Mouse (Mus musculus) spleen, adult 2 months (tissue): ENCODE results near the gene Ms4a2. TPM values are rescaled to one million over a fixed set of nuclear protein-coding genes. Genes with fewer than 3 reads are reported as not detected.

Experiments used
- DNase-seq, 2 experiments: peaks; one replicate each; pipeline versions ENCODE4 v3.0.0 to v3.0.0-alpha.2; 2012 to 2021; ENCODE audit warnings: low spot score in 2 of 2, low read depth in 1 of 2
- H3K27ac ChIP-seq: fragments of 200-500 bp; 2 replicates; pipeline ENCODE4 v1.5.1; 2012; ENCODE audit warnings: low read length, inconsistent platforms; ENCODE audit not compliant: insufficient read depth
- H3K27me3 ChIP-seq: fragments of 200-500 bp; 2 replicates; pipeline ENCODE4 v1.6.1; 2012; ENCODE audit warnings: mild to moderate bottlenecking, moderate library complexity, low read length, inconsistent platforms; ENCODE audit not compliant: control insufficient read depth, insufficient read depth
- H3K36me3 ChIP-seq: fragments of 200-500 bp; 2 replicates; pipeline ENCODE4 v1.6.1; 2012; ENCODE audit warnings: mild to moderate bottlenecking, low read length, inconsistent platforms; ENCODE audit not compliant: control insufficient read depth, insufficient read depth
- H3K4me1 ChIP-seq: fragments of 200-500 bp; 2 replicates; pipeline ENCODE4 v1.6.1; 2011; ENCODE audit warnings: inconsistent platforms; ENCODE audit not compliant: control insufficient read depth, insufficient read depth, insufficient read length
- H3K4me3 ChIP-seq: fragments of 200-500 bp; 2 replicates; pipeline ENCODE4 v1.5.1; 2011; ENCODE audit warnings: mild to moderate bottlenecking, inconsistent platforms; ENCODE audit not compliant: insufficient read depth, insufficient read length; ENCODE audit errors: extremely low read depth
- CTCF ChIP-seq: fragments of 200-500 bp; IDR thresholded peaks from 2 replicates; pipeline ENCODE4 v1.5.1; 2011; ENCODE audit warnings: mild to moderate bottlenecking, inconsistent platforms; ENCODE audit not compliant: insufficient read depth, insufficient read length, insufficient replicate concordance; ENCODE audit errors: extremely low read depth
- POLR2A ChIP-seq: fragments of 200-500 bp; IDR thresholded peaks from 2 replicates; pipeline ENCODE4 v1.6.1; 2011; ENCODE audit warnings: low read depth, low read length, inconsistent platforms
- WGBS: fragments of 180-500 bp; shearing (Covaris S2); methylation state at CpG from one replicate; pipeline ENCODE4 v1.1.7; 2018; 5-methylcytosine and 5-hydroxymethylcytosine counted together
- polyA plus RNA-seq: library from polyadenylated mRNA; depleted of rRNA; stranded (reverse); fragments of >200 nt; gene quantifications from 2 replicates; pipeline ENCODE4 v1.2.3, GENCODE M21; 2012; rRNA removed

Gene Ms4a2
- 0.12 and 0.14 TPM in 2 replicates for polyA plus RNA-seq

GRCm38 (mm10) chr19:11623551-11623950 is at the start of gene Ms4a2:
Ms4a2 (minus strand) TSS chr19:11623719.
- no peak for DNase-seq
- Histone ChIP-seq H3K27ac (no peak within 1 kb of the TSS), H3K4me3 (no peak within 1 kb of the TSS), H3K36me3 (no peaks in the 10 kb centered on the region), H3K4me1 (no peaks in the 10 kb centered on the region), H3K27me3 (no peaks in the 10 kb centered on the region)
- no peak for TF ChIP-seq CTCF
- no peak for TF ChIP-seq POLR2A
- 83% methylated on average over 2 of the region's 2 CpGs for WGBS

- Histone ChIP-seq H3K4me3 (no peak overlapping the region), H3K27ac (no peak overlapping the region), H3K27me3 (no peaks in the 10 kb centered on the region), H3K36me3 (no peaks in the 10 kb centered on the region), H3K4me1 (no peaks in the 10 kb centered on the region)
- no peak for DNase-seq
- TF ChIP-seq POLR2A (no peak), CTCF (no peak)
Observed at GRCm38 (mm10) chr19:11661562-11661961, 38.0 kb upstream of the Ms4a2 start.

GRCm38 (mm10) chr19:11660459-11660858 is 36.9 kb upstream of the Ms4a2 start, which contains the start of gene Oosp2:
Oosp2 (minus strand) TSS chr19:11660559.
- WGBS: 93% methylated on average over 5 of the region's 5 CpGs
- Histone ChIP-seq H3K4me3 (no peak within 1 kb of the TSS), H3K36me3 (no peaks in the 10 kb centered on the region), H3K27me3 (no peaks in the 10 kb centered on the region), H3K27ac (no peak within 1 kb of the TSS), H3K4me1 (no peaks in the 10 kb centered on the region)
- DNase-seq: no peak
- no peak for TF ChIP-seq CTCF
- no peak for TF ChIP-seq POLR2A

- Histone ChIP-seq H3K27me3 (no peaks in the 10 kb centered on the region), H3K36me3 (no peaks in the 10 kb centered on the region), H3K4me1 (no peaks in the 10 kb centered on the region), H3K27ac (no peak overlapping the region), H3K4me3 (no peak overlapping the region)
- 69% methylated on average over 2 of the region's 2 CpGs for WGBS
- no peak for TF ChIP-seq POLR2A
- TF ChIP-seq CTCF: no peak
- no peak for DNase-seq
Observed at GRCm38 (mm10) chr19:11659142-11659541, 35.6 kb upstream of the Ms4a2 start.

GRCm38 (mm10) chr19:11649564-11649963 is 26.0 kb upstream of the Ms4a2 start:
- no peaks in the 10 kb centered on the region for H3K36me3 ChIP-seq
- no peak overlapping the region for H3K27ac ChIP-seq
- TF ChIP-seq POLR2A (no peak), CTCF (no peak)
- no peaks in the 10 kb centered on the region for H3K4me1 ChIP-seq
- 87% methylated on average over 4 of the region's 4 CpGs for WGBS
- no peak overlapping the region for H3K4me3 ChIP-seq
- no peaks in the 10 kb centered on the region for H3K27me3 ChIP-seq
- no peak for DNase-seq

GRCm38 (mm10) chr19:11646166-11646565 is 22.6 kb upstream of the Ms4a2 start:
- H3K36me3 ChIP-seq: no peaks in the 10 kb centered on the region
- no peaks in the 10 kb centered on the region for H3K4me1 ChIP-seq
- no peak for TF ChIP-seq CTCF
- TF ChIP-seq POLR2A: no peak
- no peak overlapping the region for H3K27ac ChIP-seq
- no peak for DNase-seq
- WGBS: 84% methylated on average over 3 of the region's 3 CpGs
- H3K27me3 ChIP-seq: no peaks in the 10 kb centered on the region
- H3K4me3 ChIP-seq: no peak overlapping the region

GRCm38 (mm10) chr19:11640732-11641131 is 17.2 kb upstream of the Ms4a2 start, which contains the start of gene Ms4a3:
Ms4a3 (minus strand) TSS chr19:11640851.
- H3K4me1 ChIP-seq: no peaks in the 10 kb centered on the region
- H3K27ac ChIP-seq: no peak within 1 kb of the TSS
- TF ChIP-seq POLR2A: no peak
- TF ChIP-seq CTCF: no peak
- no peaks in the 10 kb centered on the region for H3K27me3 ChIP-seq
- DNase-seq: no peak
- H3K36me3 ChIP-seq: no peaks in the 10 kb centered on the region
- H3K4me3 ChIP-seq: no peak within 1 kb of the TSS
- WGBS: 65% methylated on average over 1 of the region's 1 CpGs
